Mouse (Mus musculus) layer of hippocampus, adult 18-20 months (tissue): ENCODE data around the gene Gm15293. TPM values are rescaled to one million over a fixed set of nuclear protein-coding genes. Genes with fewer than 3 reads are reported as not detected.
"Not testable (repeated sequence)": the region's sequence is repeated elsewhere in the genome, so short reads cannot be mapped to it uniquely, and the experiment has no call there.

Experiments used
- DNase-seq, 2 experiments: peaks; one replicate each; pipeline ENCODE4 v3.0.0; 2022; ENCODE audit warnings: low spot score in 2 of 2
- long read RNA-seq: library from polyadenylated mRNA; stranded (forward); transcript quantifications from one replicate; pipeline ENCODE4 v2.0.0, GENCODE M21; 2021
- total RNA-seq, 2 experiments: library from RNA; stranded (reverse); gene quantifications; 2 replicates each; pipeline ENCODE4 v1.2.3; 2021

Gene Gm15293
- not detected for total RNA-seq
- long read RNA-seq, result 0 reads

DNA sequence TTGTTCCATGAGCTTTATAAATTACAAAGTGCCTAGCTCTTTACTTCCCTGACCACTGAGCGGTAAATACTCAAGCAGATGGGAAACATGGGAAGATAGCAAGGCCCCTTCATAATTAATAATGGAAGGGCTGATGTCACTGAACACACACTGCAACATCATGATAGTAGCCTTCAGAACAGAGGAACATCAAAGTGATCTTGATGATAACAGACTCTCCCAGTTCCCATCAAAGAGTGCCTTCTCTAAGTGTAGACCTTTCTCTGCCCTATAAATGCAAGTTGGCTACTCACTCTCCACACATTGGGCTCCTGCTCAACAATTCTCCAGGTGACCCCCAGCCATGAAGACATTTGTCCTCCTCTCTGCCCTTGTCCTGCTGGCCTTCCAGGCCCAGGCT, at the start of gene Gm15293:
TSS of gene Gm15293 (plus strand) at position 301 of the 400 bp plus-strand sequence.
- not testable (repeated sequence) for DNase-seq

DNA sequence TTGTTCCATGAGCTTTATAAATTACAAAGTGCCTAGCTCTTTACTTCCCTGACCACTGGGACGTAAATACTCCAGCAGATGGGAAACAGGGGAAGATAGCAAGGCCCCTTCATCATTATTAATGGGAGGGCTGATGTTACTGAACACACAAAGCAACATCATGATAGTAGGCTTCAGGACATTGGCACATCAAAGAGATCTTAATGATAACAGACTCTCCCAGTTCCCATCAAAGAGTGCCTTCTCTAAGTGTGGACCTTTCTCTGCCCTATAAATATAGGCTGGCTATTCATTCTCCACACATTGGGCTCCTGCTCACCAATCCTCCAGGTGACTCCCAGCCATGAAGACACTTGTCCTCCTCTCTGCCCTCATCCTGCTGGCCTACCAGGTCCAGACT, 39.4 kb upstream of the Gm15293 start, which contains the start of gene Defa22:
TSS of gene Defa22 (plus strand) at position 301 of the 400 bp plus-strand sequence.
- not testable (repeated sequence) for DNase-seq

DNA sequence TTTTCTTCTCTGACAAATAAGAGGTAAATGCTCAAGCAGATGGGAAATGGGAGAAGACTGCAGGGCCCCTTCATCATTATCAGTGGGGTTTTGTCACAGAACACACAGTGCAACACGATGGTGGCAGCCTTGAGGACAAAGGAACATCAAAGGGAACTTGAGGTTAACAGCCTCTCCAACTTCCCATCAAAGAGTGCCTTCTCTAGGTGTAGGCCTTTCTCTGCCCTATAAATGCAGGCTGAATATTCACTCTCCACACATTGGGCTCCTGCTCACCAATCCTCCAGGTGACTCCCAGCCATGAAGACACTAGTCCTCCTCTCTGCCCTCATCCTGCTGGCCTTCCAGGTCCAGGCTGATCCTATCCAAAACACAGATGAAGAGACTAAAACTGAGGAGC, 10.0 kb upstream of the Gm15293 start, which contains the start of gene Defa31:
TSS of gene Defa31 (plus strand) at position 301 of the 400 bp plus-strand sequence.
- not testable (repeated sequence) for DNase-seq

Other genes starting within 250 kb of the Gm15293 start
- not detected for gene Defa21, start 176.0 kb upstream of the Gm15293 start, total RNA-seq
- not detected for gene Defa23, start 146.5 kb upstream of the Gm15293 start, total RNA-seq
- gene Defa35, start 136.5 kb upstream of the Gm15293 start, total RNA-seq, result not detected
- not detected for gene Defa25, start 117.1 kb upstream of the Gm15293 start, total RNA-seq
- not detected for gene Gm14851, start 105.5 kb upstream of the Gm15293 start, total RNA-seq
- not detected for gene Defa30, start 66.9 kb upstream of the Gm15293 start, total RNA-seq
- not detected for gene Defa22, start 39.3 kb upstream of the Gm15293 start, total RNA-seq
- gene Defa31, start 9.9 kb upstream of the Gm15293 start, total RNA-seq, result not detected
- gene Gm15292, start 48.2 kb downstream of the Gm15293 start, total RNA-seq, result not detected
- gene Defa27, start 114.0 kb downstream of the Gm15293 start, total RNA-seq, result not detected
- gene Defa29, start 125.5 kb downstream of the Gm15293 start, total RNA-seq, result not detected
- not detected for gene Defa2, start 177.0 kb downstream of the Gm15293 start, total RNA-seq
- gene Defa33, start 190.2 kb downstream of the Gm15293 start, total RNA-seq, result not detected
- gene Defa36, start 225.8 kb downstream of the Gm15293 start, total RNA-seq, result not detected